Mouse (Mus musculus) erythroblast, adult 5-6 weeks (primary cell): Measurements from ENCODE around the gene AC170998.1. TPM values are rescaled to one million over a fixed set of nuclear protein-coding genes. Genes with fewer than 3 reads are reported as not detected.
"Not testable (repeated sequence)": the region's sequence is repeated elsewhere in the genome, so short reads cannot be mapped to it uniquely, and the experiment has no call there.

ENCODE experiments used
- ATAC-seq: replicated peaks from 2 replicates; pipeline ENCODE4 v1.8.0; 2016; ENCODE audit warnings: moderate number of reproducible peaks, mild to moderate bottlenecking, moderate TSS enrichment, inconsistent platforms; ENCODE audit not compliant: poor library complexity, low FRiP score, severe bottlenecking
- total RNA-seq, 2 experiments: library from RNA; stranded (forward) in 1 of 2; stranded (reverse) in 1 of 2; fragments of 150-400 nt in 1 of 2; fragments of 200-764, 138-1000 nt in 1 of 2; gene quantifications; 2 replicates each; pipeline versions ENCODE4 v1.2.3 to v1.2.4; 2015 to 2017; ENCODE audit warnings: low replicate concordance in 2 of 2

The AC170998.1 gene
- total RNA-seq, 2 experiments from 2014 or later: not detected

GRCm38 (mm10) chr17:28702646-28703045 is 23.2 kb upstream of the AC170998.1 start:
- no peak for ATAC-seq

- no peak for ATAC-seq
These were observed 19.2 kb upstream of the AC170998.1 start for GRCm38 (mm10) chr17:28706697-28707096.

GRCm38 (mm10) chr17:28707136-28707627 is 18.7 kb upstream of the AC170998.1 start:
- no peak for ATAC-seq

- no peak for ATAC-seq
These were observed 18.1 kb upstream of the AC170998.1 start for GRCm38 (mm10) chr17:28707816-28708215.

GRCm38 (mm10) chr17:28708989-28709388 is 16.9 kb upstream of the AC170998.1 start:
- no peak for ATAC-seq

- ATAC-seq: no peak
These were observed 16.2 kb upstream of the AC170998.1 start for GRCm38 (mm10) chr17:28709552-28710290.

GRCm38 (mm10) chr17:28710291-28710688 is 15.6 kb upstream of the AC170998.1 start:
- no peak for ATAC-seq

- ATAC-seq: no peak
These were observed 14.6 kb upstream of the AC170998.1 start for GRCm38 (mm10) chr17:28711237-28711636.

GRCm38 (mm10) chr17:28712305-28712704 is 13.6 kb upstream of the AC170998.1 start:
- ATAC-seq: no peak

GRCm38 (mm10) chr17:28714006-28714405 is 11.9 kb upstream of the AC170998.1 start:
- no peak for ATAC-seq

GRCm38 (mm10) chr17:28715832-28716548 is 9.9 kb upstream of the AC170998.1 start:
- ATAC-seq: no peak

- ATAC-seq: no peak
These were observed 8.3 kb upstream of the AC170998.1 start for GRCm38 (mm10) chr17:28717535-28717934.

GRCm38 (mm10) chr17:28727511-28727910 is 1.6 kb downstream of the AC170998.1 start:
- ATAC-seq: not testable (repeated sequence)

GRCm38 (mm10) chr17:28735317-28736105 is 9.6 kb downstream of the AC170998.1 start:
- no peak for ATAC-seq

- ATAC-seq: no peak
These were observed 10.6 kb downstream of the AC170998.1 start for GRCm38 (mm10) chr17:28736486-28736885.

GRCm38 (mm10) chr17:28737973-28738372 is 12.1 kb downstream of the AC170998.1 start:
- ATAC-seq: no peak

GRCm38 (mm10) chr17:28739244-28739643 is 13.4 kb downstream of the AC170998.1 start:
- ATAC-seq: 0 out of 2 replicates have a peak, but pooled peaks have one; percentile 36

GRCm38 (mm10) chr17:28743145-28743866 is 17.4 kb downstream of the AC170998.1 start:
- no peak for ATAC-seq

GRCm38 (mm10) chr17:28743916-28744315 is 18.0 kb downstream of the AC170998.1 start:
- ATAC-seq: 0 out of 2 replicates have a peak, but pooled peaks have one; percentile 37
